Mouse (Mus musculus): ENCODE data around the gene D13Ertd608e.

- TF ChIP-seq CTCF (IDR thresholded peaks at IDR 0.05; ENCODE audit: extremely low read depth, insufficient read depth, insufficient read length, insufficient replicate concordance) (no peak), POLR2A (IDR thresholded peaks at IDR 0.05; ENCODE audit: low read depth, low read length) (no peak)
Measured at GRCm38 (mm10) chr13:119797656-119798055, 38.1 kb upstream of the D13Ertd608e start.

Measured in spleen, adult 2 months (tissue).